Mouse (Mus musculus) right cerebral cortex, postnatal 25 days (tissue): Measurements from ENCODE around the gene Ankrd17.

Experiments
- DNase-seq: peaks from one replicate; pipeline ENCODE4 v3.0.0; 2022

Ankrd17 gene

GRCm38 (mm10) chr5:90366121-90367066 lies at the start of gene Ankrd17:
Gene Ankrd17 (minus strand): TSS chr5:90366577.
- DNase-seq, result peak; percentile 94

GRCm38 (mm10) chr5:90414925-90415295 lies 48.5 kb upstream of the Ankrd17 start:
- DNase-seq, result no peak

GRCm38 (mm10) chr5:90414142-90414924 lies 48.0 kb upstream of the Ankrd17 start:
- no peak for DNase-seq

- DNase-seq, result peak; percentile 60
Measured at GRCm38 (mm10) chr5:90405210-90405609, 38.8 kb upstream of the Ankrd17 start.

- no peak for DNase-seq
Measured at GRCm38 (mm10) chr5:90396817-90397216, 30.4 kb upstream of the Ankrd17 start.

GRCm38 (mm10) chr5:90394322-90394721 lies 27.9 kb upstream of the Ankrd17 start:
- no peak for DNase-seq

GRCm38 (mm10) chr5:90393764-90394163 lies 27.4 kb upstream of the Ankrd17 start:
- no peak for DNase-seq

- DNase-seq, result no peak
Measured at GRCm38 (mm10) chr5:90383080-90383479, 16.7 kb upstream of the Ankrd17 start.

- no peak for DNase-seq
Measured at GRCm38 (mm10) chr5:90381458-90381857, 15.1 kb upstream of the Ankrd17 start.

GRCm38 (mm10) chr5:90373708-90374107 lies 7.3 kb upstream of the Ankrd17 start:
- no peak for DNase-seq

GRCm38 (mm10) chr5:90370401-90370800 lies 4.0 kb upstream of the Ankrd17 start:
- no peak for DNase-seq

GRCm38 (mm10) chr5:90367067-90367303 lies 608 bp upstream of the Ankrd17 start, which contains the start of gene Gm9958:
Gene Gm9958 (plus strand): TSS chr5:90367204.
- no peak for DNase-seq

- DNase-seq, result no peak
Measured at GRCm38 (mm10) chr5:90365141-90365951, 1.0 kb downstream of the Ankrd17 start.

- peak; percentile 46 for DNase-seq
Measured at GRCm38 (mm10) chr5:90364526-90364925, 1.9 kb downstream of the Ankrd17 start.

GRCm38 (mm10) chr5:90355824-90356223 lies 10.6 kb downstream of the Ankrd17 start:
- DNase-seq, result no peak

- DNase-seq, result no peak
Measured at GRCm38 (mm10) chr5:90353552-90354317, 12.6 kb downstream of the Ankrd17 start.

GRCm38 (mm10) chr5:90346877-90347276 lies 19.5 kb downstream of the Ankrd17 start:
- no peak for DNase-seq

- no peak for DNase-seq
Measured at GRCm38 (mm10) chr5:90340847-90341246, 25.5 kb downstream of the Ankrd17 start.

- DNase-seq, result no peak
Measured at GRCm38 (mm10) chr5:90339953-90340343, 26.4 kb downstream of the Ankrd17 start.

- DNase-seq, result peak; percentile 44
Measured at GRCm38 (mm10) chr5:90339129-90339952, 27.0 kb downstream of the Ankrd17 start.
